Mouse (Mus musculus) neural tube, embryonic 15.5 days (tissue): Measurements from ENCODE around the gene 5830473C10Rik. TPM values are rescaled to one million over a fixed set of nuclear protein-coding genes. Genes with fewer than 3 reads are reported as not detected.

Experiments used
- ATAC-seq: fragments of 200-750 bp; cut with Nextera tagmentation; 2 replicates; pipeline ENCODE4 v1.8.0; 2017; ENCODE audit warnings: mild to moderate bottlenecking, moderate TSS enrichment, moderate library complexity; ENCODE audit not compliant: low FRiP score
- H3K27ac ChIP-seq: fragments of 300-500 bp; sonication (generic); replicated peaks from 2 replicates; pipeline ENCODE4 v1.5.1; 2015; ENCODE audit warnings: mild to moderate bottlenecking, inconsistent platforms
- H3K27me3 ChIP-seq: fragments of 300-500 bp; sonication (generic); replicated peaks from 2 replicates; pipeline ENCODE4 v1.6.1; 2015; ENCODE audit warnings: inconsistent platforms
- H3K36me3 ChIP-seq: fragments of 300-500 bp; sonication (generic); 2 replicates; pipeline ENCODE4 v1.6.1; 2015; ENCODE audit warnings: inconsistent platforms
- H3K4me1 ChIP-seq: fragments of 300-500 bp; sonication (generic); 2 replicates; pipeline ENCODE4 v1.6.1; 2015; ENCODE audit warnings: inconsistent platforms
- H3K4me2 ChIP-seq: fragments of 300-500 bp; sonication (generic); 2 replicates; pipeline ENCODE4 v1.6.1; 2015; ENCODE audit warnings: inconsistent platforms, mild to moderate bottlenecking, moderate library complexity
- H3K4me3 ChIP-seq: fragments of 300-500 bp; sonication (generic); replicated peaks from 2 replicates; pipeline ENCODE4 v1.5.1; 2015; ENCODE audit warnings: mild to moderate bottlenecking, inconsistent platforms
- H3K9ac ChIP-seq: fragments of 300-500 bp; sonication (generic); replicated peaks from 2 replicates; pipeline ENCODE4 v1.6.1; 2015; ENCODE audit warnings: mild to moderate bottlenecking, inconsistent platforms
- H3K9me3 ChIP-seq: fragments of 300-500 bp; sonication (generic); replicated peaks from 2 replicates; pipeline ENCODE4 v1.6.1; 2016; ENCODE audit warnings: inconsistent platforms
- WGBS: fragments of 180-500 bp; shearing (Covaris S2); methylation state at CpG from one replicate; pipeline ENCODE4 v1.1.7; 2015; ENCODE audit warnings: mixed read lengths; 5-methylcytosine and 5-hydroxymethylcytosine counted together
- polyA plus RNA-seq: library from polyadenylated mRNA; unstranded; fragments of >200 nt; fragmentation: Nextera tagmentation; extraction: Ambion mirVana; gene quantifications from 2 replicates; pipeline ENCODE4 v1.2.1, GENCODE M21; 2015

The 5830473C10Rik gene
- polyA plus RNA-seq, 1 experiment from 2014 or later: 0.09 TPM

DNA sequence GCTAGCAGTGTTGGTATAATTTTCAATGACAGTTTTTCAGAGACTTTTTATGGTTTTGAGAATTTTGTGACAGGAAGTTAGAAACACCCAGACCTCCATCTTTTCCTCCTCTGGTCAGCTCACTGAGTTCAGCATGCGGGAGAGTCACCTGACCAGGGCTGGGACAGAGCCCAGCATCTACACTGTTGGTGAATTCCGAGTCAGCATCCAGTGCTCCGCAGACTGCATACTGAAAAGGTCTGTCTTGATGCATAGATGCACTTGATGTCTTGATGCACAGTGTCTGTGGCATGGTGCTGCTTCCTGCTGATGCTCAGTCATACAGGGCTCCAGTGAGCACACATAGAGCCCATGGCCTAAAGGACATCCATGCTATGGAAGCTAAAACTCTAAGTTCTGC is 67.1 kb downstream of the 5830473C10Rik start:
- H3K36me3 ChIP-seq: no peaks in the 10 kb centered on the region
- no peak overlapping the region for H3K4me2 ChIP-seq
- H3K4me3 ChIP-seq: no peak overlapping the region
- no peak overlapping the region for H3K27ac ChIP-seq
- no peaks in the 10 kb centered on the region for H3K9me3 ChIP-seq
- no peaks in the 10 kb centered on the region for H3K27me3 ChIP-seq
- H3K9ac ChIP-seq: no peak overlapping the region
- H3K4me1 ChIP-seq: no peaks in the 10 kb centered on the region
- WGBS: 79% methylated on average over 3 of the region's 3 CpGs
- no peak; the same call in 1 of the 2 replicates for ATAC-seq

DNA sequence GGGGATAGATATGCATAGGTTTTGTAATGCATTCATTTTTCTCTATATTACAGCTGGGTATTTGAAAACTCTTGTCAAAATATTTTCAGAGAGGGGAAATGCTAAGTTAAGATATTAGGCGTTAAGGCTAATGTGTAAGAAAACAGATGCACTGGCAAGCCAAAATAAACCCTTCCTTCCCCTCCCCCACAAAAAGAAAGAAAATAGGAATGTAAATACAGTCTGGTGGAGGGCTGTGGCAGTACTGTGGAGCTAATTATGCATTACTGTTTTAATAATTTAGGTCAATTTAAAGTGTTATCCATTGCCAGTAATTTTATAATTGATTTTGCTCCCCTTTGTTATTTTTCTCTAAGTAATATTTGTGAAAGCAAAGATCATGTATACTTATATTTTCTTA is 67.6 kb downstream of the 5830473C10Rik start:
- 85% methylated on average over 1 of the region's 1 CpGs for WGBS
- no peaks in the 10 kb centered on the region for H3K9me3 ChIP-seq
- no peak overlapping the region for H3K27ac ChIP-seq
- no peaks in the 10 kb centered on the region for H3K36me3 ChIP-seq
- no peak overlapping the region for H3K4me2 ChIP-seq
- no peak for ATAC-seq
- no peaks in the 10 kb centered on the region for H3K27me3 ChIP-seq
- H3K9ac ChIP-seq: no peak overlapping the region
- H3K4me1 ChIP-seq: no peaks in the 10 kb centered on the region
- no peak overlapping the region for H3K4me3 ChIP-seq

DNA sequence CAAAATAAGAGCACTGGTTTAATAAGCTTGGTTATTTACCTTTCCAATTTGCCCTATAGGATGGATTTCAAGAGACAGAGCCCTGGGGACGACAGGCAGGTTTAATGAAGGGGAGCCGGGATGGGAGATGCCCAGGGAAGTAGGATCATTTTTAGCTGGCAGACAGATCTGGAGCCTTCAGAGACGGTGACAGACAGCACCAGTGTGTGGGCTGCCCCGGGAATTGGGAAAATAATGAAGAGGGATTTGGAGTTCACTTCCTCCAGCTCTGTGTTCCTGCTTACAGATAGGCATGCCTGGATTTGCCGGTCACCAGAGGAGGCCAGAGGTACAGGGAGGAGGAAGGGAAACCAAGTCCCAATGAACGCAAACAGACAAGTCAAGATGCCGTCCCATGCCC is 74.0 kb downstream of the 5830473C10Rik start:
- Histone ChIP-seq H3K27me3 (no peaks in the 10 kb centered on the region), H3K9me3 (no peaks in the 10 kb centered on the region), H3K4me2 (no peak overlapping the region), H3K36me3 (no peaks in the 10 kb centered on the region), H3K9ac (no peak overlapping the region), H3K27ac (no peak overlapping the region), H3K4me3 (no peak overlapping the region), H3K4me1 (no peaks in the 10 kb centered on the region)
- WGBS: 90% methylated on average over 7 of the region's 7 CpGs
- ATAC-seq: no peak

DNA sequence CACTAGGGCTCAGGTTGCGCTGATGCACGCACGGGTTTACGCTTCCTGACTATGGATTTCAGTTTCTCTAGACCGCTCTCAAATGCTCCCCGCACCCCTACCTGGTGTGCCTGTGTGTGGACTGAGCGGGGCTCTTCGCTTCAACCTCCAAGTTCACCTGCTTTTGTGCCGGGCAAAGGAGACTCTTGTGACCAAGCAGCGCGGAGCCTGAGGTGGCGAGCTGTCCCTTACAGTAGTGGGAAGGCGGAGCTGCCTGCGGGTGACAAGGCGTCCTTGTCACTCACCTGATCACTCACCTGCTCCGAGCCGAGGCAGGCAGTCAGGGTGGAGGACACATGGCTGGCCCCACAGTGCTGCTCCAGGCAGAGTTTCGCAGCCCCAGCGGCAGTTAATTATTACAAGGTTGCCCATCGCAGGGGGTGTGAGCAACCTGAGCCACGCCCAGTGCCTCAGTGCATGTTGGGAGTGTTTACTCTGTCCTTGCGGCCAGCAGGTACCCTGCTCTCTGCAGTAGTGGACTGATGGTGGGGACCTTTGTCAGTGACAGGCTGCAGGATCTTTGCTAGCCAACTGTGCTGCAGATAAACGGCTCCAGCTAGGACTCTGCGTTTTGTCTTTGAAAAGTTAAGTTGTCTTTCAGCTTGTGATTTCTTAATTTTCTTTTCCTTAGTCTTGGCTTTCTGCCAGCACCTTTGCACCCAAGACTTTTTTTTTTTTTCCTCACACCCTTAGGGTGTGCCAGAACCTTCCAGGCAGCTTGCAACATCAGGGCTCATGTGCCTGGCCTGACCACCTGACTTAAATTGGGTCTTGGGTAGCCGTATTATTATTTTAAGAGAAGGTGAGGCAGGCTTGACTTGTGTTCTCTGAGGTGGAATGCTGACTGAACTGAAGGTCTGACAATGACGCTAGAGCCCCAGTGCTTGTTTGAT is 79.6 kb downstream of the 5830473C10Rik start, which contains the start of gene Rassf6:
TSS of gene Rassf6 (minus strand) at position 372 of the 932 bp plus-strand sequence.
- Histone ChIP-seq H3K4me1 (peaks cover 8% of the 10 kb centered on the region; the same call in 1 of the 2 replicates), H3K4me3 (peak within 1 kb of the TSS; percentile 51), H3K27me3 (no peaks in the 10 kb centered on the region), H3K9me3 (no peaks in the 10 kb centered on the region), H3K4me2 (peak within 1 kb of the TSS; percentile 89), H3K36me3 (no peaks in the 10 kb centered on the region), H3K27ac (no peak within 1 kb of the TSS), H3K9ac (peak within 1 kb of the TSS; percentile 51)
- 9% methylated on average over 26 of the region's 26 CpGs for WGBS
- peak; percentile 88 for ATAC-seq

DNA sequence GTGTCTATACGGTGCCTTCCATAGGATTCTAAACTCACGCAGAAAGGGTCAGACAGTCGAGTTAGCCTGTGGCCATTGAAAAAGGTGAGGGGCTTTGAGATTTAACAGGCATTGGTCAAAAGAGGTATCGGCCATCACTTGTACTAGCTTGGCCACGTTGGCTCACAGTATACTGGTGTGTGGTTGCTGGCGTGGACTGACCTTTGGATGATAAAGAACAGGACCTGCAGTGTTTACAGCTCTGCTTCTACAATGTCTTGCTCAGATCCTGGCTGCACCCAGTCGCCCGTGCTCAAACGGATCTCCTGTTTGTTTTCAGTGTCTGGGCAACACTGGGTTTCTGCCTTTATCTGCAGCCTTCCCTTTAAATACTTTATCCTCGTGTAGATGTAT is 80.3 kb downstream of the 5830473C10Rik start:
- 71% methylated on average over 10 of the region's 10 CpGs for WGBS

DNA sequence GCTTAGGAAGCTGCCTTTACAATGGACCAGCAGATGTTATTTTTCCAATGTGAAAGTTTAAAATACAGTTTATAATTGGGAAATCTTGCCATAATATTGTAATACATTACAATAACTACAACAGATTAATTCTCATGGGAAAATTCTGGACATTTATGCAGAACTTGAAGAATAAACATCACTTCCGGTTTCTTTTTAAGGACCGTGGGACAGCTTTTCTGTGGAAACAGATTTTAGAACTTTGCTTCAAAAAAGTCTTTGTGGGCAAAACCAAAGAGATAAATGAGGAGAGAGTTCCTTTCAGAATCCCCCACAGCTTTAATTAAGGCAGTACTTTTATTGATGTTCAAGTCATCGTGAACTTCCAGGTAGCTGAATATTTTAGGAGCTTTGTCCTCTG is 84.7 kb downstream of the 5830473C10Rik start:
- Histone ChIP-seq H3K36me3 (no peaks in the 10 kb centered on the region), H3K4me1 (peaks cover 1% of the 10 kb centered on the region; the same call in 1 of the 2 replicates), H3K27ac (no peak overlapping the region), H3K4me2 (no peak overlapping the region), H3K9me3 (no peaks in the 10 kb centered on the region), H3K9ac (no peak overlapping the region), H3K4me3 (no peak overlapping the region), H3K27me3 (no peaks in the 10 kb centered on the region)
- 74% methylated on average over 3 of the region's 3 CpGs for WGBS
- ATAC-seq: no peak

More for the DNA sequence above, 80.3 kb downstream of the 5830473C10Rik start:
- H3K27me3 ChIP-seq: no peaks in the 10 kb centered on the region
- H3K9ac ChIP-seq: no peak overlapping the region
- no peaks in the 10 kb centered on the region for H3K36me3 ChIP-seq
- H3K9me3 ChIP-seq: no peaks in the 10 kb centered on the region
- peaks cover 8% of the 10 kb centered on the region; the same call in 1 of the 2 replicates for H3K4me1 ChIP-seq
- no peak overlapping the region for H3K4me3 ChIP-seq
- peak overlapping the region; percentile 89; the same call in 1 of the 2 replicates for H3K4me2 ChIP-seq
- ATAC-seq: no peak
- no peak overlapping the region for H3K27ac ChIP-seq

DNA sequence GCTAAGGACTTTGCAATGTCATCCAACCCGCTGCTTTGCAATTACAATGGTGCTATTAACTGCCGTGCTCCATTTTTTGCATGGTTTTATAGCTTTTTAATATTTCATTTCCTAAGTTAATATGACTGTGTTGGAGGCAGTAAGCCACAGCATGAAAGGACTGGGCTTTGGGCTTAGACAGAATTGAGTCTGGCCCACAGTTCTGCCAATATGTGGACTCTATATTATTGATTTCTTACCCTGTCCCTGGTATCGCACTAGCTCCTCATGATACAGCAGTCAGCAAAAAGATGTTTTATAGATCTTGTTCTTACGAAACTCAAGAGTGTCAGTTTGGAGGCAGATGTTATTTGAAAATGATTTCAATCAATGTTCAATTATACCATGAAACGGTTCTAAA is 85.5 kb downstream of the 5830473C10Rik start:
- H3K4me3 ChIP-seq: no peak overlapping the region
- no peak overlapping the region for H3K27ac ChIP-seq
- no peaks in the 10 kb centered on the region for H3K27me3 ChIP-seq
- H3K9ac ChIP-seq: no peak overlapping the region
- peak; percentile 56 for ATAC-seq
- H3K4me1 ChIP-seq: no peaks in the 10 kb centered on the region
- H3K9me3 ChIP-seq: no peaks in the 10 kb centered on the region
- no peak overlapping the region for H3K4me2 ChIP-seq
- 67% methylated on average over 5 of the region's 5 CpGs for WGBS
- H3K36me3 ChIP-seq: no peaks in the 10 kb centered on the region

Other genes with a start within 250 kb of the 5830473C10Rik start
- 25.8 and 27.3 TPM in 2 replicates for gene Ankrd17, start 194.5 kb upstream of the 5830473C10Rik start, polyA plus RNA-seq
- gene Gm9958, start 193.9 kb upstream of the 5830473C10Rik start, polyA plus RNA-seq: 3.8 and 4.3 TPM in 2 replicates
- 2.1 and 4.8 TPM in 2 replicates for gene Alb, start 100.2 kb upstream of the 5830473C10Rik start, polyA plus RNA-seq
- gene Afp, start 70.4 kb upstream of the 5830473C10Rik start, polyA plus RNA-seq: 3.2 and 12.1 TPM in 2 replicates
- 1.1 TPM in 1 of 2 replicates, not detected in the other for gene Afm, start 42.2 kb upstream of the 5830473C10Rik start, polyA plus RNA-seq
- gene Rassf6, start 79.5 kb downstream of the 5830473C10Rik start, polyA plus RNA-seq: 3.1 and 5.6 TPM in 2 replicates
- 0.27 and 0.77 TPM in 2 replicates for gene Cxcl5, start 198.3 kb downstream of the 5830473C10Rik start, polyA plus RNA-seq
- 0.95 and 1.2 TPM in 2 replicates for gene Ppbp, start 207.4 kb downstream of the 5830473C10Rik start, polyA plus RNA-seq
- 41.2 and 43.8 TPM in 2 replicates for gene Pf4, start 211.3 kb downstream of the 5830473C10Rik start, polyA plus RNA-seq
- gene Cxcl3, start 225.0 kb downstream of the 5830473C10Rik start, polyA plus RNA-seq: 0.18 and 0.20 TPM in 2 replicates
- gene Cxcl15, start 233.4 kb downstream of the 5830473C10Rik start, polyA plus RNA-seq: not detected in 2 replicates